Mouse (Mus musculus): ENCODE data around the gene Fgfr2.

Gene Fgfr2

DNA sequence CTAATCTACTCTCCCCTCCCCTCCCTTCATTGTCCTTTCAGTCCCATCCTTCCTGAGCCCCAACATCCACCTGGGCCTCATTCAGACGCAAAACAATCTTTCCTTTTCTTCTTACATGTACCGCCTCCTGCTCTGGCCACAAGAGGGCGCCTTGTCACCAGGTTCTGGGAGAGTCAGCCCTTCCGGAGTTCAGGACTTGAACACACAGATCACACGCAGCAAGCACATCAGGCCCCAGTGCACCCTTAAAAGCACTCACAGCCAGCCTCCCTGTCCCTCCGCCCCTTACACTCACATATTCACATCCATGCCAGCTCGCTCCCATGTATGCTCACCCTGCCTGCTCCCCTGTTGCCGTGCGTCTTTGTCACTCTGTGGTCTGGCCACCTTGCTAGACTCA, 467.1 kb downstream of the Fgfr2 start:
- DNase-seq (ENCODE audit: extremely low read depth, insufficient read length, low spot score), result peak; percentile 83

DNA sequence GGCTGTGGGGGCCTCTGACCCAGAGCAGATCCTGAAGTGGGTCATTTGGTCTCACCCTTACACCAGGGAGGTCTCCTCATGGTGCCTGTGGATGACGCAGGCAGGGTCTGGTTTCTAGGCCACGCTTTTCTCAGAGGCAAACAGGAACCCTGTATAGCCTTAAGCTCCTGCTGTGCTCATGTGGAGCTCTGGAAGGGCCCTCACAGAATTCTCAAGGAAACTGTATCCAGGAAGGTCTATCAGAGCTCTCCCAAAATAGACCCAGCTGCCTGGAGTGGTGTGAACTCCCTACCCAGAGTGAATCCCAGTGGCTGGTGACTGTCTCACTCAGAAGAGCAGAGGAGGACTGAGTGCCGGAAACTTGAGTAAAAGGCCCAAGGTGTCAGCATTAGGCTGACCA, 468.7 kb downstream of the Fgfr2 start:
- no peak for DNase-seq (ENCODE audit: extremely low read depth, insufficient read length, low spot score)

DNA sequence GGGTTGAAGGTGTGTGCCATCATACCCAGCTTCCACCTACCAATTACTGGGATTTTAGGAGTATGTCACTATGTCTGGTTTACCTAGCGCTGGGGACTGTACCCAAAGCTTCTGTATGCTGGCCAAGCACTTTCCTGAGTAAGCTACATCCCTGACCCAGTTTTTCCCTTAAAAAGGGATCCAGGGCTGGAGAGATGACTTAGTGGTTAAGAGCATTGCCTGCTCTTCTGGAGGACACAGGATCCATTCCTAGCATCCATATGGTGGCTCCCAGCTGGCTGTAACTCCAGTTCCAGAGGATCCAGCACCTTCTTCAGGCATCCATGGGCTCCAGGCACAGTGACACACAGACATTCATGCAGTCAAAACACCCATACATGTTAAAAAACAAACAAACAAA, 476.6 kb downstream of the Fgfr2 start:
- DNase-seq (ENCODE audit: extremely low read depth, insufficient read length, low spot score), result no peak

DNA sequence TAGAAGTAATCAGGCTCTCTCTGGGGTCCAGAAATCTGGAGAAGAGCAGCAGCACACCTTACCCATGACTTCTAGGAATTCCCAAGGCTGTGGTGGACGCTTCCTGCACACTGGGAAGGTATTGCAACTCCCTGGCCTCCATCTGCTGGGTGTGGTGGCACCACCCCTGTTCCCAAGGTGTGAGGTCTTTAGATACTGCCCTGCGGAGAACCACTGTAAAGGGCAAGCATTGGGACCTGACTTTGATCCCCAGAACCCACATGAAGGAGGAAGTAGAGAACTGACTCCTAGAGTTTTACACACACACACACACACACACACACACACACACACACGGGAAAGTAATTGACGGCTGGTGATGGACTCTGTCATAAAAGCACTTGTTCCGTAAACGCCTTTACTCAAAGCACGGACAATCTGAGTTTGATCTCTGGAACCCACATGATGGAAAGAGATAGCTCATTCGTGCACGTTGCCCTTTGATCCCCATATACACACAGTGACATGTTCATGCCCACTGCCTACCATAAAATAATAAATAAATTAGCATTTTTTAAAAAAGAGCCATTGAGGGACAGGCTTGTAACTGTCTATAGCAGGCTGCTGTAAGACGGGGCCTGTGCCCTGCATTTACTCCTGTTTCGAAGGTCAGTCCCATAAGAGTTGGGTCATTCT, 478.4 kb downstream of the Fgfr2 start:
- DNase-seq (ENCODE audit: extremely low read depth, insufficient read length, low spot score), result no peak

- no peak for DNase-seq (ENCODE audit: extremely low read depth, insufficient read length, low spot score)
Observed at GRCm38 (mm10) chr7:132641606-132642005, 481.5 kb downstream of the Fgfr2 start.

GRCm38 (mm10) chr7:132640946-132641345, 482.2 kb downstream of the Fgfr2 start:
- DNase-seq (ENCODE audit: extremely low read depth, insufficient read length, low spot score), result no peak

DNA sequence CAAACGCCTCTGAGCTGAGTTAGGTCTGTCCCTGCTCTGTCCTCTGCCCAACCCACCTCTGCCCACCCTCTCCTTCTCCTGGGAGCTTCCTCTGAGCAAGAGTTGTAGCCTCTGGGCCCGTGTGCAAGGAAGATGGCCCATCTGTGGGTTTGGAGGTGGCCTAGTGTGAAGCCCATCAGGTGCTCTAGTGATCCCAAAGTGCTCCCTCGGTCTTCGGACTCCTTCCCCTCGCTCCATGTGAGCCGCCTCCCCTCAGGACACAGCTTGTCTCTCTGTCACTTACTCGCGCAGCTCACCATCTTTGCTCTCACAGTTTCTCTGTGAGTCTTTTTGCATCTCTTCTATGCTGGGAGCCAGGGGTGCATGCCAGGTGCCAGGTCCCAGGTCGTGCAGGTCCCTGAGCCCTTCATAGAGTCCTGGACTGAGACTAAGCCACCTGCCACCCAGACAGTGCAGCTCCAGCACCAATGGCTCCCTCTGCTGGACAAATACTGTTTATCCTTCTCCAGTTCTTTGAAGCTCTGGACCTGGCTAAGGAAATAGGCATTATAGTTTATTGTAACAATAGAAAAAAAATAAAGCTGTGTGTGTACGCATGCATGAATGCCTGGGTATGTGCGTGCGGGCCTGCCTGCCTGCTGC, 484.6 kb downstream of the Fgfr2 start:
- DNase-seq (ENCODE audit: extremely low read depth, insufficient read length, low spot score), result no peak

DNA sequence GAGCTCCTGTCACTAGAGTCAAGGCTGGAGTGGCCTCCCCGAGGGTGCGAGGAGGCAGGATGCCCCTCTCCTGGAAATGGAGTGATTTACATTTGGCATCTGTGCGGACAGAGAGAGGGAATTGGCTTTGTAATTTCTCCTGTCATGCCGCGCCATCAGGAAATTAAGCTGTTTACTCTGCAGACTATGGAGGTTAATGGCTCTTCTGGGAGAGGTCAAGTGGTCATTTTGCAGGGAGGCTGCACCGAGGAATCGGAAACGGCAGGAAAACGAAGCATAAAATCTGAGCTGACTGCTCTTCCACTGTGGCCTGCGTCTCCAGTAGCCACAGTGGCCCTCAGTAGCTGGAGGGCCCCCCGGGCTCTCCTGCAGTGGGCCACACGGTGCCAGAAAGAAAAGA, 485.9 kb downstream of the Fgfr2 start:
- no peak for DNase-seq (ENCODE audit: extremely low read depth, insufficient read length, low spot score)

DNA sequence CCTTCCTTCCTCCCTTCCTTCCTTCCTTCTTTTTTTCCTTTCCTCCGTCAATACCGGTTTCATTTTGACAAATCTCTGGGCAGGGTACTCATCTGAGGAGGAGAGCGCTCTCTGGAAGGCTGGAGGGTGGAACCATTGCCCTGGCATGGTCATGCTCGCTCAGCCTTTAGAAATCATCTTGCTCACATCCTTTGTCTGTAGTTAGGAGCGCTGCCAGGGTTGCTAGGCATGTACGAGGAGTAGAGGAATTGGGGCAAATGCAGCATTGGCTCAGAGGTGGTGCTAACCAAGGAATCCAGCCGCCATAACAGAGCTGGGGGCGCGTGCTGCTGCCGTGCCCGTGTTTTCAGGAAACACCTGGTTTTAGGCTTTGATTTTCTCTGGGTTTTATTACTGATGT, 491.8 kb downstream of the Fgfr2 start:
- DNase-seq (ENCODE audit: extremely low read depth, insufficient read length, low spot score), result no peak

- no peak for DNase-seq (ENCODE audit: extremely low read depth, insufficient read length, low spot score)
Observed at GRCm38 (mm10) chr7:132627448-132627847, 495.7 kb downstream of the Fgfr2 start.

- DNase-seq (ENCODE audit: extremely low read depth, insufficient read length, low spot score), result no peak
Observed at GRCm38 (mm10) chr7:132626174-132626573, 497.0 kb downstream of the Fgfr2 start.

- no peak for DNase-seq (ENCODE audit: extremely low read depth, insufficient read length, low spot score)
Observed at GRCm38 (mm10) chr7:132624161-132624560, 499.0 kb downstream of the Fgfr2 start.

GRCm38 (mm10) chr7:132619975-132620918, 502.9 kb downstream of the Fgfr2 start:
- DNase-seq (ENCODE audit: extremely low read depth, insufficient read length, low spot score), result no peak

- DNase-seq (ENCODE audit: extremely low read depth, insufficient read length, low spot score), result no peak
Observed at GRCm38 (mm10) chr7:132619549-132619948, 503.6 kb downstream of the Fgfr2 start.

DNA sequence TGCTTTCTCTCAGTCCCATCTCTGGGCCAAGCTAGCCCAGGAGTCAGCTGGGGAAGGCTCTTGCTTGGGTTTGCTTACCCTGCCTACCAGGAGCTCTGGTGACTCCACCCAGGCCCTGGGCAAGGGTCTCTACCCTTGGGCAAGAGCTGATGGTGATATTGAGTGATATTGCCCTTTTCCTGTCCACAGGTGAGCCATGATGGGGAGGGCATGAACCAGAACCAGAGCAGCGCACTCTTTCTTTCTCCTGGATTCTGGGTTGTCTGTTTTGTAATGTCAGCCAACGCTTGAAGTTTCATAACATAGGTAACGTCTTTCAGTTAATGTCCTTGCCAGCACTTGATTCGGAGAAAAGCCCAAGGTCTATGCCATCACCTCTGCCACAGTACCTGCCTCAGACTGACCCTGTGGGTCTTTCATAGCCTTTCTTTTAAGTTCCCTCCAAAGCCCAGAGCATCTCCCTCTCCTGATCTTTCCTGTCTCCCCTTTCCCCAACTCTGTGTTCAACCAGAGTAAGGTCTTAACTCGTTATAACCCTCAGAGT, 506.1 kb downstream of the Fgfr2 start:
- DNase-seq (ENCODE audit: extremely low read depth, insufficient read length, low spot score), result no peak

GRCm38 (mm10) chr7:132616391-132616790, 506.8 kb downstream of the Fgfr2 start:
- DNase-seq (ENCODE audit: extremely low read depth, insufficient read length, low spot score), result no peak

- no peak for DNase-seq (ENCODE audit: extremely low read depth, insufficient read length, low spot score)
Observed at GRCm38 (mm10) chr7:132615346-132615745, 507.8 kb downstream of the Fgfr2 start.

DNA sequence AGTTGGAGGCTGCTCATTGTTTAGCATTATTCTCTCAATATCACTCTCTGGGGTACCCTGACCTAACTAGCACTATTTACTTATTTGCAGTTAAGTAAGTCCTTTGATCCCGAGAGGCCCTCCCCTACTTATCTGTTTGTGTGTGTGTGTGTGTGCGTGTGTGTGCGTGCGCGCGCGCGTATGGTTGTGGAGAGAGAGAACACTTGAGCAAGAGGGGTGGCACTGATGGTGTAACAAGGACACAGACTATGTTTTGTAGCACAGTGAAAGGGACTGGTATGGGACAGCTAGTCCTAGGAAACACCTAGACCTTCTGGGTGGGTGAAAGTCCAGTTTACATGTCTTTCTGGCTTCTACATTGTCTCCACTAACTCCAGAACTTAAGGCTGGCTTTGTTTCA, 511.6 kb downstream of the Fgfr2 start:
- no peak for DNase-seq (ENCODE audit: extremely low read depth, insufficient read length, low spot score)

GRCm38 (mm10) chr7:132610468-132611318, 512.5 kb downstream of the Fgfr2 start, which contains the start of gene Lhpp:
TSS of gene Lhpp (plus strand) at chr7:132610638.
- DNase-seq (ENCODE audit: extremely low read depth, insufficient read length, low spot score), result peak; percentile 84

- no peak for DNase-seq (ENCODE audit: extremely low read depth, insufficient read length, low spot score)
Observed at GRCm38 (mm10) chr7:132608316-132609020, 514.7 kb downstream of the Fgfr2 start.
